Mouse (Mus musculus): ENCODE results near the gene Zc3h4. TPM values are rescaled to one million over a fixed set of nuclear protein-coding genes. Genes with fewer than 3 reads are reported as not detected.

The Zc3h4 gene
- polyA plus RNA-seq, 1 experiment from 2014 or later: 26.3 TPM

GRCm38 (mm10) chr7:16451656-16452055 is 50.9 kb downstream of the Zc3h4 start:
- no peak for ATAC-seq (ENCODE audit: insufficient number of reproducible peaks, insufficient read depth, low FRiP score, low TSS enrichment, low read depth)
- H3K4me1 ChIP-seq (replicated peaks): peaks cover 7% of the 10 kb centered on the region
- peaks cover 18% of the 10 kb centered on the region for H3K36me3 ChIP-seq
- no peaks in the 10 kb centered on the region for H3K27me3 ChIP-seq
- H3K9me3 ChIP-seq: no peaks in the 10 kb centered on the region
- no peak overlapping the region for H3K4me3 ChIP-seq (replicated peaks)
- 86% methylated on average over 6 of the region's 6 CpGs for WGBS
- no peak overlapping the region for H3K4me2 ChIP-seq
- no peak overlapping the region for H3K27ac ChIP-seq
- no peak overlapping the region for H3K9ac ChIP-seq (replicated peaks)

- peak within 1 kb of the TSS; percentile 75 for H3K9ac ChIP-seq (replicated peaks)
- no peaks in the 10 kb centered on the region for H3K27me3 ChIP-seq
- peak within 1 kb of the TSS; percentile 92 for H3K4me2 ChIP-seq
- ATAC-seq (ENCODE audit: insufficient number of reproducible peaks, insufficient read depth, low FRiP score, low TSS enrichment, low read depth): peak; percentile 97
- H3K4me3 ChIP-seq (replicated peaks): peak within 1 kb of the TSS; percentile 82
- H3K9me3 ChIP-seq: no peaks in the 10 kb centered on the region
- under 1% methylated on average over 28 of the region's 30 CpGs for WGBS
- H3K27ac ChIP-seq: peak within 1 kb of the TSS; percentile 72
- H3K36me3 ChIP-seq: peaks cover 26% of the 10 kb centered on the region
- H3K4me1 ChIP-seq (replicated peaks): peaks cover 7% of the 10 kb centered on the region
These were observed 51.9 kb downstream of the Zc3h4 start, which contains the start of gene Tmem160 for GRCm38 (mm10) chr7:16452587-16453073. Gene Tmem160, plus strand, starts transcription at chr7:16452779.

- Histone ChIP-seq H3K4me2 (peak overlapping the region; percentile 92), H3K9me3 (peaks cover 2% of the 10 kb centered on the region; the same call in 1 of the 2 replicates), H3K4me1 (replicated peaks) (peaks cover 7% of the 10 kb centered on the region), H3K36me3 (peaks cover 26% of the 10 kb centered on the region), H3K9ac (replicated peaks) (peak overlapping the region; percentile 75), H3K4me3 (replicated peaks) (peak overlapping the region; percentile 82), H3K27me3 (no peaks in the 10 kb centered on the region), H3K27ac (peak overlapping the region; percentile 72)
- ATAC-seq (ENCODE audit: insufficient number of reproducible peaks, insufficient read depth, low FRiP score, low TSS enrichment, low read depth): peak; percentile 44; the same call in 1 of the 2 replicates
- under 1% methylated on average over 23 of the region's 23 CpGs for WGBS
These were observed 52.5 kb downstream of the Zc3h4 start for GRCm38 (mm10) chr7:16453118-16453711.

- ATAC-seq (ENCODE audit: insufficient number of reproducible peaks, insufficient read depth, low FRiP score, low TSS enrichment, low read depth): no peak
- Histone ChIP-seq H3K9ac (replicated peaks) (no peak overlapping the region), H3K4me2 (no peak overlapping the region), H3K36me3 (peaks cover 32% of the 10 kb centered on the region), H3K4me1 (replicated peaks) (peaks cover 7% of the 10 kb centered on the region), H3K27me3 (no peaks in the 10 kb centered on the region), H3K9me3 (peaks cover 9% of the 10 kb centered on the region; the same call in 1 of the 2 replicates), H3K4me3 (replicated peaks) (no peak overlapping the region), H3K27ac (no peak overlapping the region)
- 93% methylated on average over 14 of the region's 14 CpGs for WGBS
These were observed 54.3 kb downstream of the Zc3h4 start for GRCm38 (mm10) chr7:16455016-16455415.

- Histone ChIP-seq H3K4me1 (replicated peaks) (peaks cover 10% of the 10 kb centered on the region), H3K36me3 (peaks cover 32% of the 10 kb centered on the region), H3K27me3 (peaks cover 12% of the 10 kb centered on the region; the same call in 1 of the 2 replicates), H3K4me3 (replicated peaks) (no peak overlapping the region), H3K4me2 (no peak overlapping the region), H3K9ac (replicated peaks) (no peak overlapping the region), H3K9me3 (peaks cover 9% of the 10 kb centered on the region; the same call in 1 of the 2 replicates), H3K27ac (no peak overlapping the region)
- ATAC-seq (ENCODE audit: insufficient number of reproducible peaks, insufficient read depth, low FRiP score, low TSS enrichment, low read depth): no peak
- WGBS: 84% methylated on average over 5 of the region's 5 CpGs
These were observed 55.6 kb downstream of the Zc3h4 start for GRCm38 (mm10) chr7:16456289-16456688.

- no peak for ATAC-seq (ENCODE audit: insufficient number of reproducible peaks, insufficient read depth, low FRiP score, low TSS enrichment, low read depth)
- 65% methylated on average over 13 of the region's 13 CpGs for WGBS
These were observed 59.9 kb downstream of the Zc3h4 start for GRCm38 (mm10) chr7:16460566-16460965.

GRCm38 (mm10) chr7:16461151-16461550 is 60.4 kb downstream of the Zc3h4 start:
- peaks cover 9% of the 10 kb centered on the region; the same call in 1 of the 2 replicates for H3K9me3 ChIP-seq
- WGBS: 64% methylated on average over 6 of the region's 6 CpGs
- no peak for ATAC-seq (ENCODE audit: insufficient number of reproducible peaks, insufficient read depth, low FRiP score, low TSS enrichment, low read depth)
- 0 out of 2 replicates have a peak, but pooled peaks cover 6% of the 10 kb centered on the region for H3K4me1 ChIP-seq (replicated peaks)
- no peak overlapping the region for H3K4me3 ChIP-seq (replicated peaks)
- H3K9ac ChIP-seq (replicated peaks): no peak overlapping the region
- H3K36me3 ChIP-seq: peaks cover 19% of the 10 kb centered on the region
- no peak overlapping the region for H3K4me2 ChIP-seq
- H3K27ac ChIP-seq: no peak overlapping the region
- peaks cover 32% of the 10 kb centered on the region for H3K27me3 ChIP-seq

More at GRCm38 (mm10) chr7:16460566-16460965, 59.9 kb downstream of the Zc3h4 start:
- H3K4me3 ChIP-seq (replicated peaks): no peak overlapping the region
- peaks cover 32% of the 10 kb centered on the region for H3K27me3 ChIP-seq
- peaks cover 25% of the 10 kb centered on the region for H3K36me3 ChIP-seq
- no peak overlapping the region for H3K27ac ChIP-seq
- no peak overlapping the region for H3K9ac ChIP-seq (replicated peaks)
- H3K9me3 ChIP-seq: peaks cover 9% of the 10 kb centered on the region; the same call in 1 of the 2 replicates
- 0 out of 2 replicates have a peak, but pooled peaks cover 6% of the 10 kb centered on the region for H3K4me1 ChIP-seq (replicated peaks)
- no peak overlapping the region for H3K4me2 ChIP-seq

GRCm38 (mm10) chr7:16461705-16462104 is 61.0 kb downstream of the Zc3h4 start:
- Histone ChIP-seq H3K4me2 (no peak overlapping the region), H3K36me3 (peaks cover 14% of the 10 kb centered on the region), H3K9me3 (peaks cover 9% of the 10 kb centered on the region; the same call in 1 of the 2 replicates), H3K27me3 (peaks cover 32% of the 10 kb centered on the region), H3K4me3 (replicated peaks) (no peak overlapping the region), H3K4me1 (replicated peaks) (0 out of 2 replicates have a peak, but pooled peaks cover 6% of the 10 kb centered on the region), H3K27ac (no peak overlapping the region), H3K9ac (replicated peaks) (no peak overlapping the region)
- WGBS: 82% methylated on average over 6 of the region's 6 CpGs
- ATAC-seq (ENCODE audit: insufficient number of reproducible peaks, insufficient read depth, low FRiP score, low TSS enrichment, low read depth): no peak

- 0 out of 2 replicates have a peak, but pooled peaks have one; percentile 43 for ATAC-seq (ENCODE audit: insufficient number of reproducible peaks, insufficient read depth, low FRiP score, low TSS enrichment, low read depth)
- H3K9me3 ChIP-seq: peaks cover 6% of the 10 kb centered on the region; the same call in 1 of the 2 replicates
- H3K4me1 ChIP-seq (replicated peaks): peaks cover 6% of the 10 kb centered on the region; the same call in 1 of the 2 replicates
- H3K4me2 ChIP-seq: no peak overlapping the region
- H3K36me3 ChIP-seq: peaks cover 6% of the 10 kb centered on the region; the same call in 1 of the 2 replicates
- H3K27me3 ChIP-seq: peaks cover 35% of the 10 kb centered on the region
- H3K4me3 ChIP-seq (replicated peaks): no peak overlapping the region
- no peak overlapping the region for H3K27ac ChIP-seq
- 2% methylated on average over 14 of the region's 14 CpGs for WGBS
- H3K9ac ChIP-seq (replicated peaks): no peak overlapping the region
These were observed 62.5 kb downstream of the Zc3h4 start for GRCm38 (mm10) chr7:16463214-16463613.

- 12% methylated on average over 8 of the region's 8 CpGs for WGBS
- no peak for ATAC-seq (ENCODE audit: insufficient number of reproducible peaks, insufficient read depth, low FRiP score, low TSS enrichment, low read depth)
- H3K9me3 ChIP-seq: 0 out of 2 replicates have a peak, but pooled peaks cover 2% of the 10 kb centered on the region
- H3K27me3 ChIP-seq: peaks cover 53% of the 10 kb centered on the region
- H3K4me2 ChIP-seq: no peak overlapping the region
- peaks cover 6% of the 10 kb centered on the region; the same call in 1 of the 2 replicates for H3K4me1 ChIP-seq (replicated peaks)
- no peak overlapping the region for H3K9ac ChIP-seq (replicated peaks)
- no peaks in the 10 kb centered on the region for H3K36me3 ChIP-seq
- no peak overlapping the region for H3K4me3 ChIP-seq (replicated peaks)
- H3K27ac ChIP-seq: no peak overlapping the region
These were observed 64.5 kb downstream of the Zc3h4 start for GRCm38 (mm10) chr7:16465160-16465559.

- Histone ChIP-seq H3K4me2 (no peak overlapping the region), H3K4me1 (replicated peaks) (peaks cover 4% of the 10 kb centered on the region; the same call in 1 of the 2 replicates), H3K4me3 (replicated peaks) (no peak overlapping the region), H3K36me3 (no peaks in the 10 kb centered on the region), H3K9ac (replicated peaks) (no peak overlapping the region), H3K27ac (no peak overlapping the region), H3K9me3 (0 out of 2 replicates have a peak, but pooled peaks cover 3% of the 10 kb centered on the region), H3K27me3 (peaks cover 53% of the 10 kb centered on the region)
- 93% methylated on average over 5 of the region's 5 CpGs for WGBS
- no peak for ATAC-seq (ENCODE audit: insufficient number of reproducible peaks, insufficient read depth, low FRiP score, low TSS enrichment, low read depth)
These were observed 64.9 kb downstream of the Zc3h4 start for GRCm38 (mm10) chr7:16465568-16465967.
